Mouse (Mus musculus) stomach, postnatal 0 days (tissue): ENCODE results near the gene Noc4l.

Source experiments
- CTCF ChIP-seq: IDR thresholded peaks from 2 replicates; pipeline ENCODE4 v1.5.1; 2016; ENCODE audit warnings: antibody characterized with exemption, low read depth, mild to moderate bottlenecking, moderate library complexity
- EP300 ChIP-seq: optimal IDR thresholded peaks from 2 replicates; pipeline ENCODE3; 2016; ENCODE audit warnings: antibody characterized with exemption

GRCm38 (mm10) chr5:110604311-110604710 lies 48.9 kb downstream of the Noc4l start:
- TF ChIP-seq CTCF: no peak
- TF ChIP-seq EP300: no peak
